Mouse (Mus musculus): Measurements from ENCODE around the gene Gpatch2. TPM values are rescaled to one million over a fixed set of nuclear protein-coding genes. Genes with fewer than 3 reads are reported as not detected.

Gene Gpatch2
- polyA plus RNA-seq, 1 experiment from 2014 or later, result 19.5 TPM

DNA sequence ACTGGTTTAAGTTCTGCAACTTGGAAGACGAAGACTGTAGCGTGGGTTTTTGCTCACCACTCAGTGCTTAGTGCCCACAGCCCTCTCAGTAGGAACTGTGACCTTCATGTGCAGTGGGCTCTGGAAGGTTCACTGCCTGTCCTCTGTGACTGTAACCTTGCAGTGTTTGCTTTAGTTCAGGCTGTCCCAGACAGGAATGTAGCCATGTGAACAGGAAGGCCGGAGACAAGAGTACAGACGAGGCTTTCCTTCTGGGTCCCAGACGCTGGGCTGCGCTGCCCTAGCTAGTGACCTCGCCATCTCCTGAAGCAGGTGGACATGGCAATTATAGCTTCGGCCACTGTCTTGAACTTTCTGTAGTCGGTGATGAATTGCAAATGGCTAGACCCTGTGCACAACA is 62.0 kb downstream of the Gpatch2 start:
- 82% methylated on average over 9 of the region's 9 CpGs for WGBS
- H3K4me1 ChIP-seq (ENCODE audit: control insufficient read depth, insufficient read depth, low read length), result 0 out of 2 replicates have a peak, but pooled peaks cover 2% of the 10 kb centered on the region
- H3K27ac ChIP-seq (ENCODE audit: low read length), result no peak overlapping the region
- H3K9me3 ChIP-seq (replicated peaks; ENCODE audit: control insufficient read depth, low read length, poor library complexity, severe bottlenecking), result no peaks in the 10 kb centered on the region
- H3K36me3 ChIP-seq (ENCODE audit: control insufficient read depth, insufficient read depth, low read length), result no peaks in the 10 kb centered on the region
- H3K9ac ChIP-seq (ENCODE audit: low read depth, low read length), result no peak overlapping the region
- H3K4me2 ChIP-seq (ENCODE audit: low read length), result no peak overlapping the region
- no peaks in the 10 kb centered on the region for H3K27me3 ChIP-seq (ENCODE audit: control insufficient read depth, insufficient read depth, low read depth, low read length)
- no peak overlapping the region for H3K4me3 ChIP-seq (ENCODE audit: low read depth, low read length)
- no peak for ATAC-seq

- Histone ChIP-seq H3K4me3 (ENCODE audit: low read depth, low read length) (no peak overlapping the region), H3K4me2 (ENCODE audit: low read length) (no peak overlapping the region), H3K27ac (ENCODE audit: low read length) (no peak overlapping the region), H3K9ac (ENCODE audit: low read depth, low read length) (no peak overlapping the region), H3K9me3 (replicated peaks; ENCODE audit: control insufficient read depth, low read length, poor library complexity, severe bottlenecking) (no peaks in the 10 kb centered on the region), H3K36me3 (ENCODE audit: control insufficient read depth, insufficient read depth, low read length) (no peaks in the 10 kb centered on the region), H3K27me3 (ENCODE audit: control insufficient read depth, insufficient read depth, low read depth, low read length) (no peaks in the 10 kb centered on the region), H3K4me1 (ENCODE audit: control insufficient read depth, insufficient read depth, low read length) (0 out of 2 replicates have a peak, but pooled peaks cover 2% of the 10 kb centered on the region)
- WGBS, result 51% methylated on average over 5 of the region's 5 CpGs
- no peak for ATAC-seq
Measured at GRCm38 (mm10) chr1:187278472-187278871, 63.2 kb downstream of the Gpatch2 start.

GRCm38 (mm10) chr1:187279776-187280175 is 64.5 kb downstream of the Gpatch2 start:
- H3K36me3 ChIP-seq (ENCODE audit: control insufficient read depth, insufficient read depth, low read length), result no peaks in the 10 kb centered on the region
- H3K27me3 ChIP-seq (ENCODE audit: control insufficient read depth, insufficient read depth, low read depth, low read length), result no peaks in the 10 kb centered on the region
- 0 out of 2 replicates have a peak, but pooled peaks cover 2% of the 10 kb centered on the region for H3K4me1 ChIP-seq (ENCODE audit: control insufficient read depth, insufficient read depth, low read length)
- H3K4me2 ChIP-seq (ENCODE audit: low read length), result no peak overlapping the region
- no peak overlapping the region for H3K4me3 ChIP-seq (ENCODE audit: low read depth, low read length)
- H3K27ac ChIP-seq (ENCODE audit: low read length), result no peak overlapping the region
- no peak for ATAC-seq
- 85% methylated on average over 4 of the region's 4 CpGs for WGBS
- H3K9ac ChIP-seq (ENCODE audit: low read depth, low read length), result no peak overlapping the region
- no peaks in the 10 kb centered on the region for H3K9me3 ChIP-seq (replicated peaks; ENCODE audit: control insufficient read depth, low read length, poor library complexity, severe bottlenecking)

DNA sequence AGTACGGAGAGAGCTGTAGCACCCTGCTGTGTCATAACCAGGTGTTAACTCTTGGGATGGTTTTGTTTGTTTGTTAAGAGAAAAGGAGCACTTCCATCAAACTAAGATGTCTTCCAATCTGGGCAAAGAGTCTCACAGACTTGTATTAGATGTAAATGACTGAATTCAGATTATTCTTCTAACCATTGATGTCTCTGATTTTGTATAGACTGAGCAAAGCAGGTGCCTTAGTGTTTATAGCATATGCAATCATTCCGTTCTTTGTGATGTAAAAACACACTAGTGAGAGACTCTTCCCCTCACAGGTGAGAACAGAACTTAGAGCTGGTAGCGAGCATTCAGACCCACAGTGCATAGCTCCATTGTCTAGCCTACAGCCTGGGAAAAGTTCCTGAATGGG is 67.0 kb downstream of the Gpatch2 start:
- H3K4me1 ChIP-seq (ENCODE audit: control insufficient read depth, insufficient read depth, low read length), result 0 out of 2 replicates have a peak, but pooled peaks cover 2% of the 10 kb centered on the region
- H3K9me3 ChIP-seq (replicated peaks; ENCODE audit: control insufficient read depth, low read length, poor library complexity, severe bottlenecking), result no peaks in the 10 kb centered on the region
- ATAC-seq, result no peak
- 61% methylated on average over 3 of the region's 3 CpGs for WGBS
- H3K27me3 ChIP-seq (ENCODE audit: control insufficient read depth, insufficient read depth, low read depth, low read length), result no peaks in the 10 kb centered on the region
- no peak overlapping the region for H3K27ac ChIP-seq (ENCODE audit: low read length)
- H3K9ac ChIP-seq (ENCODE audit: low read depth, low read length), result no peak overlapping the region
- no peak overlapping the region for H3K4me2 ChIP-seq (ENCODE audit: low read length)
- no peak overlapping the region for H3K4me3 ChIP-seq (ENCODE audit: low read depth, low read length)
- no peaks in the 10 kb centered on the region for H3K36me3 ChIP-seq (ENCODE audit: control insufficient read depth, insufficient read depth, low read length)

GRCm38 (mm10) chr1:187282804-187283203 is 67.5 kb downstream of the Gpatch2 start:
- no peak overlapping the region for H3K27ac ChIP-seq (ENCODE audit: low read length)
- H3K4me1 ChIP-seq (ENCODE audit: control insufficient read depth, insufficient read depth, low read length), result 0 out of 2 replicates have a peak, but pooled peaks cover 2% of the 10 kb centered on the region
- no peak overlapping the region for H3K4me2 ChIP-seq (ENCODE audit: low read length)
- H3K4me3 ChIP-seq (ENCODE audit: low read depth, low read length), result no peak overlapping the region
- H3K36me3 ChIP-seq (ENCODE audit: control insufficient read depth, insufficient read depth, low read length), result no peaks in the 10 kb centered on the region
- WGBS, result 66% methylated on average over 6 of the region's 6 CpGs
- H3K27me3 ChIP-seq (ENCODE audit: control insufficient read depth, insufficient read depth, low read depth, low read length), result no peaks in the 10 kb centered on the region
- ATAC-seq, result no peak
- no peaks in the 10 kb centered on the region for H3K9me3 ChIP-seq (replicated peaks; ENCODE audit: control insufficient read depth, low read length, poor library complexity, severe bottlenecking)
- H3K9ac ChIP-seq (ENCODE audit: low read depth, low read length), result no peak overlapping the region

- H3K4me3 ChIP-seq (ENCODE audit: low read depth, low read length), result no peak overlapping the region
- H3K9ac ChIP-seq (ENCODE audit: low read depth, low read length), result no peak overlapping the region
- no peaks in the 10 kb centered on the region for H3K36me3 ChIP-seq (ENCODE audit: control insufficient read depth, insufficient read depth, low read length)
- H3K27me3 ChIP-seq (ENCODE audit: control insufficient read depth, insufficient read depth, low read depth, low read length), result no peaks in the 10 kb centered on the region
- WGBS, result 85% methylated on average over 8 of the region's 8 CpGs
- H3K4me1 ChIP-seq (ENCODE audit: control insufficient read depth, insufficient read depth, low read length), result 0 out of 2 replicates have a peak, but pooled peaks cover 2% of the 10 kb centered on the region
- H3K4me2 ChIP-seq (ENCODE audit: low read length), result no peak overlapping the region
- no peak for ATAC-seq
- no peak overlapping the region for H3K27ac ChIP-seq (ENCODE audit: low read length)
- H3K9me3 ChIP-seq (replicated peaks; ENCODE audit: control insufficient read depth, low read length, poor library complexity, severe bottlenecking), result no peaks in the 10 kb centered on the region
Measured at GRCm38 (mm10) chr1:187285735-187286134, 70.4 kb downstream of the Gpatch2 start.

- Histone ChIP-seq H3K4me3 (ENCODE audit: low read depth, low read length) (no peak overlapping the region), H3K4me1 (ENCODE audit: control insufficient read depth, insufficient read depth, low read length) (0 out of 2 replicates have a peak, but pooled peaks cover under 1% of the 10 kb centered on the region), H3K9ac (ENCODE audit: low read depth, low read length) (no peak overlapping the region), H3K27ac (ENCODE audit: low read length) (no peak overlapping the region), H3K36me3 (ENCODE audit: control insufficient read depth, insufficient read depth, low read length) (no peaks in the 10 kb centered on the region), H3K9me3 (replicated peaks; ENCODE audit: control insufficient read depth, low read length, poor library complexity, severe bottlenecking) (no peaks in the 10 kb centered on the region), H3K4me2 (ENCODE audit: low read length) (no peak overlapping the region), H3K27me3 (ENCODE audit: control insufficient read depth, insufficient read depth, low read depth, low read length) (no peaks in the 10 kb centered on the region)
- ATAC-seq, result no peak
- 97% methylated on average over 4 of the region's 4 CpGs for WGBS
Measured at GRCm38 (mm10) chr1:187286411-187286810, 71.1 kb downstream of the Gpatch2 start.

DNA sequence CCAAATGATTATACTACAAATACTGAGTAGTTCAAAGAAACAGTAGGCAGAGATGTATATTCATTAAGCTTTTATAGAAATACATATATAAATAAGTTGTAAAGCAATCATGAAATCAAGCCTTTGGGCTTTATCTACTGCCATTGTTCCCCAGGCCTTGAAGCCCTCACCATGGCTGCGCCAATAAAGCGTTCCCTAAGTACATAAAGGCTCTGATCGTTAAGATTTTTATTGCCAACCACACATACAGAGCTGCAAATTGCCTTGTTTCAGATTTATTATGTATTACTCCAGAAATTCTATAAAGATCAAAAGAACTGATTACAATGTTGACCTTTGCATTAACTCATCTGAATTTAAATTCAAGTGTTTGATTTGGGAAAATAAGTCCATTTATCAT is 71.6 kb downstream of the Gpatch2 start:
- no peaks in the 10 kb centered on the region for H3K4me1 ChIP-seq (ENCODE audit: control insufficient read depth, insufficient read depth, low read length)
- no peaks in the 10 kb centered on the region for H3K27me3 ChIP-seq (ENCODE audit: control insufficient read depth, insufficient read depth, low read depth, low read length)
- no peak overlapping the region for H3K27ac ChIP-seq (ENCODE audit: low read length)
- no peak for ATAC-seq
- no peaks in the 10 kb centered on the region for H3K36me3 ChIP-seq (ENCODE audit: control insufficient read depth, insufficient read depth, low read length)
- H3K4me3 ChIP-seq (ENCODE audit: low read depth, low read length), result no peak overlapping the region
- H3K9ac ChIP-seq (ENCODE audit: low read depth, low read length), result no peak overlapping the region
- WGBS, result 81% methylated on average over 3 of the region's 3 CpGs
- H3K9me3 ChIP-seq (replicated peaks; ENCODE audit: control insufficient read depth, low read length, poor library complexity, severe bottlenecking), result no peaks in the 10 kb centered on the region
- H3K4me2 ChIP-seq (ENCODE audit: low read length), result no peak overlapping the region

DNA sequence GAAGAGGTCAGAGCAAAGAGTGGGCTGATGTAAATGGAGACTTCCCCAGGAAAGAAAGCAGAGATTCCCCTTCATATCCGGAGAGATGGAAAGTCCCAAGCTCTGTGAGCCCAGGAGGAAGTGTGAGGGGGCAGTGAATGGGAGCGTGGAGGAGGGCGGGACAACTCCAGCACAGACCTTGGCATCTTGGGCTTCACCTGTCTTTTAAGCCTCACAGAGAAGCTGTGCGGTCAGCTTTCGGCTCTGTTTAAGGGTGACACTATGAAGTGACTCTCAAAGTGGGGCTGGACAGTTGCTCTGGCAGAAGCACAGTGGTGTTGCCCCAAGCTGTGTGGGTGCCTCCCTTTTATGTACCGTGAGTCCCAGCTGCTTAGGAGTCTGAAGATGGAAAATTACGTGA is 74.9 kb downstream of the Gpatch2 start:
- WGBS, result 91% methylated on average over 7 of the region's 7 CpGs
- H3K9me3 ChIP-seq (replicated peaks; ENCODE audit: control insufficient read depth, low read length, poor library complexity, severe bottlenecking), result no peaks in the 10 kb centered on the region
- no peak for ATAC-seq

More for the DNA sequence above, 74.9 kb downstream of the Gpatch2 start:
- H3K4me2 ChIP-seq (ENCODE audit: low read length), result no peak overlapping the region
- H3K36me3 ChIP-seq (ENCODE audit: control insufficient read depth, insufficient read depth, low read length), result no peaks in the 10 kb centered on the region
- no peak overlapping the region for H3K4me3 ChIP-seq (ENCODE audit: low read depth, low read length)
- no peaks in the 10 kb centered on the region for H3K27me3 ChIP-seq (ENCODE audit: control insufficient read depth, insufficient read depth, low read depth, low read length)
- no peak overlapping the region for H3K27ac ChIP-seq (ENCODE audit: low read length)
- no peaks in the 10 kb centered on the region for H3K4me1 ChIP-seq (ENCODE audit: control insufficient read depth, insufficient read depth, low read length)
- no peak overlapping the region for H3K9ac ChIP-seq (ENCODE audit: low read depth, low read length)
